Mouse (Mus musculus) kidney, postnatal 0 days (tissue): Measurements from ENCODE around the gene Irf5. TPM values are rescaled to one million over a fixed set of nuclear protein-coding genes. Genes with fewer than 3 reads are reported as not detected.
A peak's percentile ranks its signal among the peaks of the same experiment; 100 is the strongest.

Experiments
- ATAC-seq: fragments of 200-750 bp; cut with Nextera tagmentation; replicated peaks from 2 replicates; pipeline ENCODE4 v1.8.0; 2017; ENCODE audit warnings: low read depth, moderate number of reproducible peaks, moderate TSS enrichment, moderate library complexity; ENCODE audit not compliant: low FRiP score
- DNase-seq: peaks from one replicate; pipeline ENCODE4 v3.0.0-alpha.2; 2016; ENCODE audit warnings: low spot score
- H3K27ac ChIP-seq: fragments of 300-500 bp; sonication (generic); 2 replicates; pipeline ENCODE4 v1.5.1; 2014; ENCODE audit warnings: mild to moderate bottlenecking
- H3K27me3 ChIP-seq: fragments of 300-500 bp; sonication (generic); 2 replicates; pipeline ENCODE4 v1.6.1; 2014; ENCODE audit warnings: low read length, mixed read lengths; ENCODE audit not compliant: insufficient read depth
- H3K36me3 ChIP-seq: fragments of 300-500 bp; sonication (generic); 2 replicates; pipeline ENCODE4 v1.6.1; 2014; ENCODE audit warnings: low read length, mixed read lengths; ENCODE audit not compliant: insufficient read depth
- H3K4me1 ChIP-seq: fragments of 300-500 bp; sonication (generic); replicated peaks from 2 replicates; pipeline ENCODE4 v1.6.1; 2014; ENCODE audit warnings: antibody characterized with exemption, low read length, mixed read lengths; ENCODE audit not compliant: insufficient read depth
- H3K4me2 ChIP-seq: fragments of 300-500 bp; sonication (generic); 2 replicates; pipeline ENCODE4 v1.6.1; 2014; ENCODE audit warnings: mild to moderate bottlenecking, low read length, moderate library complexity, mixed read lengths
- H3K4me3 ChIP-seq: fragments of 300-500 bp; sonication (generic); replicated peaks from 2 replicates; pipeline ENCODE4 v1.5.1; 2014; ENCODE audit warnings: low read depth, low read length
- H3K9ac ChIP-seq: fragments of 300-500 bp; sonication (generic); 2 replicates; pipeline ENCODE4 v1.6.1; 2014; ENCODE audit warnings: low read depth, low read length
- H3K9me3 ChIP-seq: fragments of 300-500 bp; sonication (generic); replicated peaks from 2 replicates; pipeline ENCODE4 v1.6.1; 2016; ENCODE audit warnings: low read length, inconsistent platforms, mixed read lengths
- CTCF ChIP-seq: IDR thresholded peaks from 2 replicates; pipeline ENCODE4 v1.5.1; 2016; ENCODE audit warnings: antibody characterized with exemption, low read depth, mild to moderate bottlenecking, moderate library complexity
- WGBS: fragments of 180-500 bp; shearing (Covaris S2); extraction: QIAGEN DNeasy Blood & Tissue Kit; methylation state at CpG from one replicate; pipeline ENCODE4 v1.1.7; 2014; 5-methylcytosine and 5-hydroxymethylcytosine counted together
- polyA plus RNA-seq: library from polyadenylated mRNA; unstranded; fragments of >200 nt; fragmentation: Nextera tagmentation; extraction: Ambion mirVana; gene quantifications from 2 replicates; pipeline ENCODE4 v1.2.1, GENCODE M21; 2015

Irf5 gene
- polyA plus RNA-seq, 1 experiment from 2014 or later, result 3.7 TPM

DNA sequence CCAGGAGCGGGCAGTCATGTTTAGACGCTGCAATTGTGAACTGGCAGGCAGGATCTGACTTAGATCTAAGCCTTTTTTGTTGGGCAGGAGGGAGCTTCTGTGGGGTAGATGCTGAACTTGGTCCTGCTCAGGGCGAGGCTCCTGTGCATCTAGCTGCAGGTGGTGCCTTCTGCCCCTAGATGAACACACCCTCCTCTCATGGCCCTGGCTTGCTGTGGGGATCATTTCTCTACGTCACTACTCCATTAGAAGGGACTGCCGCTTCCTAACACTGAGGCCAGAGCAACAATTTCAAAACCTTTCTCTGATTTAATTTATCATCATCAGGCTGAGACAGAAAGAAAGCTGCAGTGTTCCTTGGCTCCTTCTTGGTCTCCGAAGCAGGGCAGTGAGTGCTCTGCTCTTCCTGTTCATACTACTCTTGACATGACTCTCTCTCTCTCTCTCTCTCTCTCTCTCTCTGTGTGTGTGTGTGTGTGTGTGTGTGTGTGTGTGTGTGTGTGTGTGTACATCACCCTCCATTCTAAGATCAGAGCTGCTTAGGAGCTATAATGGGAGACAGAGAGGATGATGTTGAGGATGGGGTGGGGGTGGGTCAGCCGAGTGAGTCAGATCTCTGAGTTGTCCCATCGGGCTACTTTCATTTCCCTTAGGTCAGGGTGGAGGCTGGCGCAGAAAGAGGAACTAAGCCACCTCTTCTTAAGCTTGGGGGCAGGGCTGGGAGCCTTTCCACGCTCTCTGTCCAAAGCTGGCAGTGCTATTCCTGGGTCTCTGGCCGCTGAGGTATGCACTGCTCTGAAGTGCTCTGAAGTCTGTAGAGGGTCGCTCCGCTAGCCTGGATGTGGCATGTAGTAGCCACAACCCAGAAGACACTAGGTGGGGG lies 2.4 kb downstream of the Irf5 start:
- Histone ChIP-seq H3K36me3 (no peaks in the 10 kb centered on the region), H3K27me3 (peaks cover 13% of the 10 kb centered on the region), H3K9me3 (no peaks in the 10 kb centered on the region), H3K9ac (no peak overlapping the region), H3K4me1 (peaks cover 21% of the 10 kb centered on the region; the same call in 1 of the 2 replicates), H3K4me2 (peak overlapping the region; percentile 99), H3K27ac (no peak overlapping the region), H3K4me3 (no peak overlapping the region)
- WGBS, result 35% methylated on average over 13 of the region's 13 CpGs
- DNase-seq (no peak), ATAC-seq (no peak)
- no peak for TF ChIP-seq CTCF

DNA sequence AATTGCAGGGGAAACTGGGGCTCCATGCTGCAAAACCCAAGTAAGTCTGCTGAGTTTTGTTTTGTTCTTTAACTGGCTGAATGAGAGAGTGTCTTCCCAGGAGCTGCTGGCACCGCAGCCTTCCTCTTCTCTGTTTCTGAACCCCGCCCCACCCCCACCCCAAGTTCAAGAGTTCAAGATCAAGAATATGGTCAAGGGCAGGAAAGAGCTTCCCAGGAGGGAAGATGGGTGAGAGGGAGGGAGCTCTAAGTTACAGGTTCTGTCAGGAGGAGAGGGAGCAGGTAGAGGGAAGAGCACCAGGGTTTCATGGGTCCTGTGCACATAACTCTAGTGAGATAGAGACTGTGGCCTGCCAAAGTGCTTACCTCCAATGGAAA lies 3.0 kb downstream of the Irf5 start:
- WGBS, result 42% methylated on average over 2 of the region's 2 CpGs
- peak overlapping the region; percentile 12 for H3K4me2 ChIP-seq

DNA sequence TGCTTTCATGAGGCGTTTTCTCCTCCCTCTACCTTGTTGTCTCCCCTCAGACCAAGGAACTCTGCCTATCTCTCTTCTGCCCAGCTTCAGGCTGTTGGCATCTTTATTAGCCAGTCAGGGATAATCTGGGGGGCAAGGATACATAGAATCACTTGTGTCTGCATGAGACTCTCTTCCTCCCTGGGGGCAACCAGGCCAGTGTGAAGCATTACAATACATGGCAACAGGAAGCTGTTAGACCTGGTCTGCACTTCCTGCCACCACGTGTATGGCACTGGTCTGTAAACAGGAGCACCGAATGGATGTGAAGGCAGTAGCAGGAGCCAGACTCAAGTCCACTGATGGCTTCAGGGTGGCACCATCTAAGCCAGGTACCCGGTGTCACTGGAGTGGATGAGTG lies 3.6 kb downstream of the Irf5 start:
- 66% methylated on average over 4 of the region's 4 CpGs for WGBS
- no peak for TF ChIP-seq CTCF
- peaks cover 21% of the 10 kb centered on the region; the same call in 1 of the 2 replicates for H3K4me1 ChIP-seq
- DNase-seq (no peak), ATAC-seq (no peak)
- H3K9ac ChIP-seq, result no peak overlapping the region
- no peak overlapping the region for H3K27ac ChIP-seq
- H3K27me3 ChIP-seq, result peaks cover 13% of the 10 kb centered on the region
- H3K9me3 ChIP-seq, result no peaks in the 10 kb centered on the region
- no peak overlapping the region for H3K4me3 ChIP-seq
- no peak overlapping the region for H3K4me2 ChIP-seq
- no peaks in the 10 kb centered on the region for H3K36me3 ChIP-seq

More for the DNA sequence above, 3.0 kb downstream of the Irf5 start:
- no peak overlapping the region for H3K9ac ChIP-seq
- H3K27me3 ChIP-seq, result peaks cover 13% of the 10 kb centered on the region
- H3K27ac ChIP-seq, result no peak overlapping the region
- H3K36me3 ChIP-seq, result no peaks in the 10 kb centered on the region
- no peak for ATAC-seq
- H3K4me1 ChIP-seq, result peaks cover 21% of the 10 kb centered on the region; the same call in 1 of the 2 replicates
- no peak for DNase-seq
- H3K9me3 ChIP-seq, result no peaks in the 10 kb centered on the region
- TF ChIP-seq CTCF, result no peak
- no peak overlapping the region for H3K4me3 ChIP-seq

DNA sequence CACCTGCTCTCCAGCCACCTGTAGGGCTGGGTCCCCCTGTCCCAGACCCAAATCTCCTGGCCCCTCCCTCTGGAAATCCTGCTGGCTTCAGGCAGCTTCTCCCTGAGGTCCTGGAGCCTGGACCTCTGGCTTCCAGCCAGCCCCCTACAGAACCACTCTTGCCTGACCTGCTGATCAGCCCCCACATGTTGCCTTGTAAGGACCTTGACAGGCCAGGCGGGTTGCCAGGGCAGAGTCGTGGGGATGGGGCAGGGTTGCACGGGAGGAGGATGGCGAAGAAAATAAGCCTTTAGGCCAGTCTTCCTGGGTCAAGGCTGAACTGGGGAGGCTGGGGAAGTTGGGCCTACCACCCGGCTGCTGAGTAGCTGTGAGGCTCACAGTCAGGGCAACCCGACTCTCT lies 8.9 kb downstream of the Irf5 start:
- Histone ChIP-seq H3K9me3 (no peaks in the 10 kb centered on the region), H3K4me3 (no peak overlapping the region), H3K4me2 (no peak overlapping the region), H3K4me1 (peaks cover 6% of the 10 kb centered on the region), H3K9ac (no peak overlapping the region), H3K27ac (no peak overlapping the region), H3K36me3 (no peaks in the 10 kb centered on the region), H3K27me3 (no peaks in the 10 kb centered on the region)
- no peak for TF ChIP-seq CTCF
- WGBS, result 26% methylated on average over 6 of the region's 6 CpGs
- DNase-seq (peak; percentile 34), ATAC-seq (peak; percentile 44; the same call in 1 of the 2 replicates)

DNA sequence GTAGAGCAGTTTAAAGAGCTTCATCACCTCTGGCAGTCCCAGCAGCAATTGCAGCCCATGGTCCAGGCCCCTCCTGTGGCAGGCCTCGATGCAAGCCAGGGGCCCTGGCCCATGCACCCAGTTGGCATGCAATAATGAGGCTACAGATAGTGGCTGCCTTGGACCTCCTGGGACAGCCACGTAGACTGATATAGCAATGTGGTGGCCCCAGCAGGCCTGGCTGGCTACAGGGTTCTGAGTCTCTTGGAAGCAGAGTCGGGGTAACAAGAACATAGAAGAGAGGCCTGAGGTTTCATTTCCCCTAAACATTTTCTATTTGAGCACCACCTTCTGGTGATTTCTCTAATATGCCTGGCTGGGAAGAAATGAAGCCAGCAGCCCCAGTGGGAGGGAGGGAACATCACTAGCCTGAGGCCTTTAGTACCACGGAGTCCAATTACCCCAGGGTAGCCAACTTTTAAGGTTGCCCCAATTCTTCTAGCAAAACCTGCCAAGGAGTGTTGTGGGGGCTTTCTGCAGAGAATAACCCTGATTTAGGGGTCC lies 10.3 kb downstream of the Irf5 start:
- DNase-seq (peak; percentile 72), ATAC-seq (0 out of 2 replicates have a peak, but pooled peaks have one; percentile 9)
- no peak overlapping the region for H3K4me3 ChIP-seq
- H3K9me3 ChIP-seq, result no peaks in the 10 kb centered on the region
- H3K36me3 ChIP-seq, result peaks cover 10% of the 10 kb centered on the region; the same call in 1 of the 2 replicates
- no peak overlapping the region for H3K27ac ChIP-seq
- 62% methylated on average over 4 of the region's 4 CpGs for WGBS
- TF ChIP-seq CTCF, result peak; percentile 52
- H3K27me3 ChIP-seq, result no peaks in the 10 kb centered on the region
- no peak overlapping the region for H3K4me2 ChIP-seq
- no peak overlapping the region for H3K9ac ChIP-seq
- peaks cover 6% of the 10 kb centered on the region for H3K4me1 ChIP-seq

DNA sequence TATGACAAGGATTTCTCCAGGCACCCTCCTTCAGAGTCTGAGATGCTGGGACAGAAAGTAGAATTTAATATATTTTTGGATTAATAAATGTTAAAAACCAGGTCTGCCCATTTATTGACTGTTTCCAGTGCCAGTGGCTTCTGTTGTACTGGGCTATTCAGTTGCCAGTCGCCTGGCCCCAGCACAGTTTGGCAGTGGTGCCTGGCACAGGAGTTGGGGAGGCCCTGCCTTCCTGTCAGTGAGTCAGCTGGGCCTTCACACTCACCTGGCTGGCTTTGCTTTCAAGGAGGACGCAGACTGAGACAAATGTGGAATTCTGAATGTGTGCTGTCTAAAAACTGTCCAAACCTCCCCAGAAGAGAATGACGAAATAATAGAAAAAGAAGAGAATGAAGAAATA lies 10.8 kb downstream of the Irf5 start:
- Histone ChIP-seq H3K27me3 (no peaks in the 10 kb centered on the region), H3K27ac (no peak overlapping the region), H3K9ac (no peak overlapping the region), H3K4me3 (no peak overlapping the region), H3K4me1 (peaks cover 6% of the 10 kb centered on the region), H3K36me3 (peaks cover 14% of the 10 kb centered on the region), H3K9me3 (no peaks in the 10 kb centered on the region), H3K4me2 (no peak overlapping the region)
- DNase-seq, result no peak
- no peak for TF ChIP-seq CTCF
- 87% methylated on average over 3 of the region's 3 CpGs for WGBS
- ATAC-seq, result no peak
